Mouse (Mus musculus) left cerebral cortex, postnatal 25 days (tissue): ENCODE measurements around the gene Gm14214. TPM values are rescaled to one million over a fixed set of nuclear protein-coding genes. Genes with fewer than 3 reads are reported as not detected.

Experiments
- DNase-seq, 2 experiments: peaks; one replicate each; pipeline ENCODE4 v3.0.0; 2022; ENCODE audit warnings: low spot score in 2 of 2, mixed read lengths in 1 of 2
- intact Hi-C: fragments of 180-260 bp; cut with DNase I; formaldehyde crosslinking; loops from one replicate; pipeline ENCODE4 v1.15.1; 2025
- total RNA-seq, 2 experiments: library from RNA; stranded (reverse); gene quantifications; 2 replicates each; pipeline ENCODE4 v1.2.3; 2021

Gm14214 gene
- not detected for total RNA-seq

DNA sequence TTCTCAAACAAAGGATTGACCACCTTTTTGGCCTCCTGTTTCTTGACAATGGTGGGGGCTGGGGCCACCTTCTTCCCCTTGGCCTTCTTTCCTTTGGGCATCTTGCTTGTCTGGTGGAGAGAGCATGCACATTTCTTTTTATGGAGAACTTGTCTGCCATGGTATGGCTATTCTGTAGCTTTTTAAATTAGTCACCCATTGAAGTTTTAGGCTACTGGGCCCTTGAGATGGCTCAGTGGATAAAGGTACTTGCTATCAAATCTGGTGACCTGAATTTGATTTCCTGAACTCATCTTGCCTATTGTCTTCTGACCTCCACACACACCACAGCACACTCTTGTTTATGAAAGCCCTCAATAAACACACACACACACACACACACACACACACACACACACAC, at the start of gene Gm14214:
Gene Gm14214, minus strand, starts transcription at position 101 of the 400 bp plus-strand sequence.
- intact Hi-C loops, result no loop called here

GRCm38 (mm10) chr2:154818599-154818998, 48.8 kb upstream of the Gm14214 start:
- intact Hi-C loops, result no loop called here
- no peak for DNase-seq

More for the DNA sequence above, at the start of gene Gm14214:
- DNase-seq, result no peak

DNA sequence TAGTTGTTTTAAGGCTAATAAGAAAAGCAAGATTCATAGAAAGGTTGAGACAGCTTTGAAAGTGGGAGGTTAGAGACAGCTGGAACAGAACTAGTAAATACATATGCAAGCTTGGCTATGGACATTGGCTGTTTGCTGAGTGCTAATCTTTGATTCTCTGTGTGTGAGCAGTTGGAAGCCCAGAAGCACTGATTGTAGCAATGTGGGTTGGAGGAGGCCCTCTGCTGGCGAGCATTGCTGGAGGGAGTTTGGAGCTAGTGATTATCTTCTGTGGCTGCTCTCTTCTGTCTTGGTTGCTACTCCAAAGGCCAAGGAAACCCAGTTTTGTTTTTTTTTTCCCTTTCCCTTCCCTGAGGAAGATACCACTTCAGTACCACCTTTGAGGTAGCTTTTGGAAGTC, 48.0 kb upstream of the Gm14214 start:
- intact Hi-C loops, result no loop called here
- DNase-seq, result peak; percentile 39 to 65

DNA sequence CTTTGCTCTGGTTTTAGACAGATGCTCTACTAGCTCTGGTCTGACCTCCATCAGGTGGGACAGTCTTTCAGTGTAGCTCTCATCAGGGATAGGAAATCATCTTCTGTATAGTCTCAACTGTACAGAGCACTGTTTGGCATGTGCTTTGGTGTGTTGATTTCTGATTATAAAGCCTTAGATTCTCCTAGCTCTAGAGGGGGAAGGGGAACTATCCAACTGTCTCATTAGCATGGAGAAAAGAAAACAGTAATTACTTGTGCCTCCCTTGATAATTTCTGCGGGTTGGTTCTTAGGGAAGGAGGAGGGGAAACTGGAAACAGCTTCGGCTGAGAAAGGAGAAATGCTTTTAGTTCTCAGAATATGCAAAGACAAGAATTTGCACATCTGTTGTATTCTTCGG, 47.3 kb upstream of the Gm14214 start:
- no peak for DNase-seq
- intact Hi-C loops, result no loop called here

DNA sequence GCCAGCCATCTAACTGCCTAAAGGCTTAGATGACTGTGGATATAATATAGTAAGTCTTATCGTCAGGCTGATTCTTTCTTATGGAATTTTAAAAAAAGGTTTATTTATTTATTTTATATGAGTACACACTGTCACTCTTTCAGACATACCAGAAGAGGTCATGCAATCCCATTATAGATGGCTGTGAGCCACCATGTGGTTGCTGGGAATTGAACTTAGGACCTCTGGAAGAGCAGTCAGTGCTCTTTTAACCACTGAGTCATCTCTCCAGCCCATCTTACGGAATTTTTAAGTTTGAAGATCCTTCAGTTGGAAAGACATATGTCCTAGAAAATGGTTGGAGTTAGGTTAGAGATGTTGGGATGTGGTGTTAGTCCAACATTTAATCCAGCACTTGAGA, 43.6 kb upstream of the Gm14214 start:
- no peak for DNase-seq
- intact Hi-C loops, result no loop called here

- intact Hi-C loops, result no loop called here
Observed at GRCm38 (mm10) chr2:154810821-154811220, 41.0 kb upstream of the Gm14214 start.

DNA sequence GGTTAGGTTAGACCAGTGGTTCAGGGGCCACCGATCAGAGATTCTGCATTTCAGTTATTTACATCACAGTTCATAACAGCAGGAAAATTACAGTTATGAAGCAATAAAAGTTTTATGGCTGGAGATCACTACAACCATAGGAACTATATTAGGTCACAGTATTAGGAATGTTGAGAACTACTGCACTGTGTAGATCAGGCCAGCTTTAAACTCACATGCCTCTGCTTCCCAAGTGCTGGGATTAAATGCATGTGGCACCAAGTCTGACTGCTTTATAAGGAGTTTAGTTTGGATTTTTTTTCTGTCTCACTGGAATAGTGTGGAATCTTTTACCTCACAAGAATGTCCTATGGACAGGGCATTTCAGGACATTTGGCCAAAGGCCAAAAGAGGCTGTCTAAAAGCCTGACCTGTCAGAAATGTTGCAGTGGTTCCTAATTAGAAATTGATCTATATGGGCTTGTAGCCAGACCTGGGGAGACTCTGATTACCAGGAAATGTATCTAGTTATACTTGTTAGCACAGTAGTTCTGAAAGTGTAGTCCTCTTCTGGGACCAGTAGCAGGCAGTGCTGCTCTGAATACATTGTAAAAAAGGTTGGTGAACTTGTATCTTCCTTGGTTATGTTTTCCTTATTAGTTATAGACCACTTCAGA, 39.4 kb upstream of the Gm14214 start:
- intact Hi-C loops, result no loop called here
- DNase-seq, result no peak

More at GRCm38 (mm10) chr2:154810821-154811220, 41.0 kb upstream of the Gm14214 start:
- no peak for DNase-seq

DNA sequence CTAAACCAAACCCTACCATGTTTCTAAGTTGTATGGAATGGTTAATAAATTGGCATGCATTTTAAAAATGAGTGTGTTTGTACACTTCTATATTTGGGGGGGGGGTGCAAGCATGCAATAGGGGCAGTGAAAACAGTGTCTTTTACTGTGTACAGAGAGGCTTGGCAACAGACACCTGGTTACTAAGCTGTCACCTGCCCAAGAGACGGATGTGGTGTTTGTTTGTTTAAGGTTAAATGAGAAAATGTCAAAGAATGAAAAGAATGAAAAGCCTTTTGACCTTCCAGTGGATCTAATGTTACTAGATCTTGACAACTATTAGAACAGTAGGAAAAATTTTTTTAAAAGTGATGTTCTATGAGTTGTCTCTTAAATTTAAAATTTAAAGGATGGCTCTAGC, 37.9 kb upstream of the Gm14214 start:
- intact Hi-C loops, result no loop called here
- DNase-seq, result no peak

DNA sequence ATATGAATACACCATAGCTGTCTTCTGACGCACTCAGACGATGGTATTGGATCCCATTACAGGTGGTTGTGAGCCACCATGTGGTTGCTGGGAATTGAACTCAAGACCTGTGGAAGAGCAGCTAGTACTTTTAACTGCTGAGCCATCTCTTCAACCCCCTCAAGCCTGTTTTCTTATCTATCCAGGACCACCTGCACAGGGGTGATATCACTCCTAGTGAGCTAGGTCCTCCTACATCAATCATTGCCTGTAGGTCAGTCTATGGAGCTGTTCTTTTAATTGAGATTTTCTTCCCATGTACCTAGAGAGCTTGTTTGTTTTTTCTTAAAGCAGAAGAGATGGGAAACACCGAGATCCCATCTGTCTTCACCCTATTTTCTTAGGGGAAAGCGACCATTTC, 34.0 kb upstream of the Gm14214 start:
- DNase-seq, result no peak
- intact Hi-C loops, result no loop called here

GRCm38 (mm10) chr2:154803372-154803771, 33.5 kb upstream of the Gm14214 start:
- no peak for DNase-seq
- intact Hi-C loops, result no loop called here

DNA sequence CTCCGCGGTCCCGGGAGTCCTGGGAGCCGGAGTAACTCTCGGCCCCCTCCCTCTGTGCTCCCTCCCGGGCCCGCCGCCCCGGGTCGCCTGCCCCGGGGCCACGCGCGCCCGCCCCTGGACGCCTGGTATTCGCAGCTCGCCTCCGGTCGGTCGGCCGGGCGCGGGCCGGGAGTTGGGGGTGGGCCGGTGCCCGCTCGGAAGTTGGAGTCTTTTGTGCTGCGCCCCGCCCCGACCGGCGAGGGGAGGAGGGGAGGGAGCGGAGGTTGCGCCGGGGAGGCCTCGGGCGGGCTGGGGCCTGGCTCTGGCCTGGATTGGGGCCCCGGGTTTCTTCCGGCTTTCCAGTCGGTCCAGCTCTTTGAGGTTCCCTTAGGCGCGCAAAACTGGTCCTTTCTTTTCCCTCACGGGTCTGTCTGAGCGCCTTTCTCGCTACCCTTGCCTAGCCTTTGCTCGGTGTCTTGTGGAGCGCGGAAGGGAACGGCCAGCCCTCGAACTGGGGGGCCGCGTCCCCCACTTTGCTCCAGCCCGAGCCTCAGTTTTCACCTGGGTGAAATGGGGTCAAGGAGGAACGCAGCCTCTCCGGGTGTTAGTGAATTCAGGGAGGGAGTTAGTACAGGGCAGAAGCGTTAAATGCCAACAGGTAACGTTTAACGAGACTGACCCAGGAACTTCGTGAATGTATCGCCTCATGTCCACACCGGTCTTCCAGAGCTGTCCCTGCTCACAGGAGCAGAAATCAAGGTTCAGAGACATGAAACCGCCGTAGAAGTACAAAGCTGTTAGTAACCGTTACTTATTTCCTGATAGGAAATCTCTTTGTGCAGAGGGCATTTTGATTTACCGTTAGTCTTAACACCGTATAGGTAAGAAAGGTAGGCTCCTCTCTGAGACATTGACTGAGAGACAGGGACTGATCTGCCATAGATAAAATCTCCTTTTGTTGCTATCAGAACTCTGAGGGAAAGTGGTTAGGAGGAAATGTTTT, 22.1 kb upstream of the Gm14214 start:
- peak; percentile 43 to 57 for DNase-seq
- intact Hi-C loops, result loop anchor here (5.0 kb wide), 2 partner anchors 60 to 135 kb away; no protein-coding TSS in a partner anchor

GRCm38 (mm10) chr2:154790656-154791483, 21.0 kb upstream of the Gm14214 start, which contains the start of the genes Raly and a:
Raly (plus strand) TSS chr2:154791096.
a (plus strand) TSS chr2:154791402.
- intact Hi-C loops, result loop anchor here (1.0 to 5.0 kb wide), 3 partner anchors 61 to 134 kb away; no protein-coding TSS in a partner anchor
- peak; percentile 93 to 97 for DNase-seq

- no peak for DNase-seq
- intact Hi-C loops, result loop anchor here (1.0 to 5.0 kb wide), 3 partner anchors 62 to 133 kb away; no protein-coding TSS in a partner anchor
Observed at GRCm38 (mm10) chr2:154789977-154790655, 20.3 kb upstream of the Gm14214 start.

- intact Hi-C loops, result no loop called here
- DNase-seq, result no peak
Observed at GRCm38 (mm10) chr2:154789381-154789780, 19.6 kb upstream of the Gm14214 start.

- DNase-seq, result no peak
- intact Hi-C loops, result no loop called here
Observed at GRCm38 (mm10) chr2:154786776-154787175, 16.9 kb upstream of the Gm14214 start.

DNA sequence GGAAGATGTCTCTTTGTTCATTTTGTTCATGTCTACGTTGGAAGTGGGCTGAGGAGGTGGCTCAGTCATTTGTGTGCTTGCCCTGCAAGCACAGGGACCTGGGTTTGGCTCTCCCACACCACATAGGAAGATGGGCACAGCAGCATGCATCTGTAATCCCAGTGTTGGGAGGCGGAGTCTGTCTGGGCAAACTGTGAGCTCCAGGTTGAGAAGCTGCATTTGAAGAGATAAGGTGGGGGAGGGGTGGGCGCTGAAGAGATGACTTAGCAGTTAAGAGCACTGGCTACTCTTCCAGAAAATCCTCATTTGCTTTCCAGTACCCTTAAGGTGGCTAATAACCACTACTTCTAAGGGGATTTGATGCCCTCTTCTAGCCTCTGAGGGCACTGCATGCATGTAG, 16.4 kb upstream of the Gm14214 start:
- intact Hi-C loops, result no loop called here
- DNase-seq, result no peak

DNA sequence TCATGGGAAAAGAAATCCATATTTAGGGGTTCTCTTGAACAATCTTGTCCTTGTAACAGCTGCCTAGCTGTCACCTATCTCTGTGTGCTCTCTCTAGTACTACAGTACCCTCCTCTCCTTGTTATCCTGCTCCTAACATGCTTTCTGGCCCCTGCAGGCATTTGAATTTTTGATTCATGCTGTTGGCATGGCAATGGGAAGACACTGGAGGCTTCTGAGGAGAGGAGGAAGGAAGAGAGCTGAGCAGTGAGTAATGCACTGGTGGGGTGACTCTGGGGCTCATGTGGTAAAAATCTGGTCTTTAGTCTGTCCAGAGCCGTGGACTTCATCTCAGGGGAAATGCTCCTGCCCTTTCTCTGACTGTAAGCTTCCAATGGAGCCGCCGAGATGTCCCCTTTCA, 15.5 kb upstream of the Gm14214 start:
- intact Hi-C loops, result no loop called here
- peak in 1 of 2 experiments; percentile 43 for DNase-seq

- intact Hi-C loops, result no loop called here
- DNase-seq, result no peak
Observed at GRCm38 (mm10) chr2:154782856-154783650, 13.2 kb upstream of the Gm14214 start.
